Comparison of ENCODE assay signal across 23 mouse cellular contexts in genomic region chr1:78325851-78326250, GRCm38 (mm10). TPM values are rescaled to one million over a fixed set of nuclear protein-coding genes. Genes with fewer than 3 reads are reported as not detected.
"Had no signal": no experiment of that assay in that cellular context is flagged by ENCODE, and none has a peak within 500 bp of the region (broad histone marks: within the 10 kb centered on the region; RNA-seq: fewer than 3 reads in every experiment).

No protein-coding gene starts in this region.

- H3K27ac ChIP-seq: limb, embryonic 10.5 days; limb, embryonic 13.5 days; liver, embryonic 12.5 days; liver, embryonic 15.5 days; lung, embryonic 15.5 days; macrophage; midbrain, embryonic 12.5 days; neural tube, embryonic 13.5 days; stomach, embryonic 15.5 days had no signal

- H3K4me1 ChIP-seq: limb, embryonic 10.5 days; limb, embryonic 13.5 days; liver, embryonic 12.5 days; liver, embryonic 15.5 days; lung, embryonic 15.5 days; midbrain, embryonic 12.5 days; neural tube, embryonic 13.5 days had no signal

- DNase-seq: kidney, adult 9 months; kidney, postnatal 10 days; kidney, postnatal 36 days; liver; lung, adult 18-20 months; lung, postnatal 14 days; retina, postnatal 1 day; right cerebral cortex, postnatal 25 days; spleen, adult 18-20 months; thymus, adult 18-20 months; thymus, postnatal 36 days had no signal

- H3K27me3 ChIP-seq: limb, embryonic 13.5 days; liver, embryonic 12.5 days; liver, embryonic 15.5 days; lung, embryonic 15.5 days; midbrain, embryonic 12.5 days; stomach, embryonic 15.5 days had no signal

- H3K4me3 ChIP-seq: limb, embryonic 10.5 days; limb, embryonic 13.5 days; liver, embryonic 12.5 days; liver, embryonic 15.5 days; lung, embryonic 15.5 days; midbrain, embryonic 12.5 days; myocyte; neural tube, embryonic 13.5 days; stomach, embryonic 15.5 days had no signal

- ATAC-seq: liver, embryonic 12.5 days; midbrain, embryonic 16.5 days had no signal

- H3K9ac ChIP-seq: limb, embryonic 13.5 days; liver, embryonic 12.5 days; liver, embryonic 15.5 days; lung, embryonic 15.5 days; midbrain, embryonic 12.5 days; neural tube, embryonic 13.5 days; stomach, embryonic 15.5 days had no signal

- H3K9me3 ChIP-seq: limb, embryonic 10.5 days; limb, embryonic 13.5 days; liver, embryonic 12.5 days; liver, embryonic 15.5 days; lung, embryonic 15.5 days; midbrain, embryonic 12.5 days; neural tube, embryonic 13.5 days; stomach, embryonic 15.5 days had no signal

- H3K36me3 ChIP-seq: limb, embryonic 10.5 days; limb, embryonic 13.5 days; liver, embryonic 12.5 days; liver, embryonic 15.5 days; lung, embryonic 15.5 days; midbrain, embryonic 12.5 days; neural tube, embryonic 13.5 days; stomach, embryonic 15.5 days had no signal

- H3K4me2 ChIP-seq: limb, embryonic 13.5 days; liver, embryonic 12.5 days; liver, embryonic 15.5 days; lung, embryonic 15.5 days; midbrain, embryonic 12.5 days; neural tube, embryonic 13.5 days; stomach, embryonic 15.5 days had no signal

RNA-seq across cellular contexts. Expression of gene Sgpp2, which starts 15.7 kb away (rescaled TPM):
- total RNA-seq: megakaryocyte, adult 5-6 weeks had no signal
- polyA plus RNA-seq: macrophage had no signal
